Mouse (Mus musculus) megakaryocyte, embryonic 14.5 days (primary cell): ENCODE measurements around the gene Gipc3. TPM values are rescaled to one million over a fixed set of nuclear protein-coding genes. Genes with fewer than 3 reads are reported as not detected.

Experiments used
- H3K27me3 ChIP-seq: replicated peaks from 2 replicates; pipeline ENCODE3; 2012; ENCODE audit warnings: inconsistent platforms
- H3K36me3 ChIP-seq: replicated peaks from 2 replicates; pipeline ENCODE3; 2012; ENCODE audit warnings: low read length, inconsistent platforms, mixed read lengths
- H3K4me1 ChIP-seq: 2 replicates; pipeline ENCODE4 v1.6.1; 2012; ENCODE audit warnings: inconsistent platforms
- H3K4me3 ChIP-seq: replicated peaks from 2 replicates; pipeline ENCODE3; 2012; ENCODE audit warnings: moderate library complexity, mild to moderate bottlenecking, inconsistent platforms
- H3K9me3 ChIP-seq: 2 replicates; pipeline ENCODE4 v1.6.1; 2012; ENCODE audit warnings: inconsistent platforms
- FLI1 ChIP-seq: IDR thresholded peaks from 2 replicates; pipeline ENCODE4 v1.6.1; 2012; ENCODE audit warnings: low read length, inconsistent platforms, mixed read lengths
- GATA1 ChIP-seq: IDR thresholded peaks from 3 replicates; pipeline ENCODE4 v1.6.1; 2012; ENCODE audit warnings: mixed read lengths, low read length, inconsistent platforms, borderline replicate concordance
- polyA plus RNA-seq: library from polyadenylated mRNA; stranded (reverse); fragments of >175 nt; gene quantifications from 2 replicates; pipeline ENCODE4 v1.2.3, GENCODE M21; 2012; ENCODE audit warnings: low replicate concordance; ENCODE audit not compliant: insufficient read depth

Gene Gipc3
- polyA plus RNA-seq, 1 experiment: 2.9 TPM

GRCm38 (mm10) chr10:81323141-81323775 is 19.8 kb downstream of the Gipc3 start:
- H3K27me3 ChIP-seq: no peaks in the 10 kb centered on the region
- peaks cover 62% of the 10 kb centered on the region for H3K36me3 ChIP-seq
- H3K9me3 ChIP-seq: no peaks in the 10 kb centered on the region
- TF ChIP-seq FLI1: no peak
- TF ChIP-seq GATA1: no peak
- H3K4me1 ChIP-seq: peaks cover 87% of the 10 kb centered on the region
- H3K4me3 ChIP-seq: peak overlapping the region; percentile 98

- no peaks in the 10 kb centered on the region for H3K27me3 ChIP-seq
These were observed 20.6 kb downstream of the Gipc3 start for GRCm38 (mm10) chr10:81322444-81322843.

GRCm38 (mm10) chr10:81321436-81321835 is 21.6 kb downstream of the Gipc3 start:
- H3K4me1 ChIP-seq: peaks cover 87% of the 10 kb centered on the region
- H3K36me3 ChIP-seq: peaks cover 72% of the 10 kb centered on the region
- peak overlapping the region; percentile 98 for H3K4me3 ChIP-seq
- TF ChIP-seq GATA1 (no peak), FLI1 (no peak)
- no peaks in the 10 kb centered on the region for H3K27me3 ChIP-seq
- no peaks in the 10 kb centered on the region for H3K9me3 ChIP-seq

More at GRCm38 (mm10) chr10:81322444-81322843, 20.6 kb downstream of the Gipc3 start:
- H3K9me3 ChIP-seq: no peaks in the 10 kb centered on the region
- peaks cover 70% of the 10 kb centered on the region for H3K36me3 ChIP-seq
- peak overlapping the region; percentile 98 for H3K4me3 ChIP-seq
- H3K4me1 ChIP-seq: peaks cover 87% of the 10 kb centered on the region
- TF ChIP-seq GATA1 (no peak), FLI1 (no peak)

GRCm38 (mm10) chr10:81320550-81321347 is 22.3 kb downstream of the Gipc3 start, which contains the start of gene Cactin:
Cactin (plus strand) TSS chr10:81321103.
- Histone ChIP-seq H3K4me3 (peak within 1 kb of the TSS; percentile 98), H3K27me3 (no peaks in the 10 kb centered on the region), H3K4me1 (peaks cover 87% of the 10 kb centered on the region), H3K9me3 (no peaks in the 10 kb centered on the region), H3K36me3 (peaks cover 72% of the 10 kb centered on the region)
- TF ChIP-seq GATA1: no peak
- TF ChIP-seq FLI1: no peak

GRCm38 (mm10) chr10:81319741-81320549 is 23.1 kb downstream of the Gipc3 start:
- H3K4me3 ChIP-seq: peak overlapping the region; percentile 98
- no peaks in the 10 kb centered on the region for H3K27me3 ChIP-seq
- no peaks in the 10 kb centered on the region for H3K9me3 ChIP-seq
- TF ChIP-seq FLI1: no peak
- TF ChIP-seq GATA1: no peak
- H3K4me1 ChIP-seq: peaks cover 87% of the 10 kb centered on the region
- H3K36me3 ChIP-seq: peaks cover 72% of the 10 kb centered on the region

- no peaks in the 10 kb centered on the region for H3K27me3 ChIP-seq
- no peaks in the 10 kb centered on the region for H3K9me3 ChIP-seq
- H3K4me3 ChIP-seq: peak overlapping the region; percentile 98
- H3K36me3 ChIP-seq: peaks cover 72% of the 10 kb centered on the region
- TF ChIP-seq FLI1: no peak
- no peak for TF ChIP-seq GATA1
- H3K4me1 ChIP-seq: peaks cover 85% of the 10 kb centered on the region
These were observed 23.8 kb downstream of the Gipc3 start for GRCm38 (mm10) chr10:81319330-81319699.

- peaks cover 72% of the 10 kb centered on the region for H3K36me3 ChIP-seq
- no peaks in the 10 kb centered on the region for H3K9me3 ChIP-seq
- peaks cover 83% of the 10 kb centered on the region for H3K4me1 ChIP-seq
- H3K4me3 ChIP-seq: peak overlapping the region; percentile 98
- H3K27me3 ChIP-seq: no peaks in the 10 kb centered on the region
- TF ChIP-seq GATA1 (no peak), FLI1 (no peak)
These were observed 24.3 kb downstream of the Gipc3 start for GRCm38 (mm10) chr10:81318589-81319329.

- TF ChIP-seq FLI1: no peak
- TF ChIP-seq GATA1: no peak
- Histone ChIP-seq H3K27me3 (no peaks in the 10 kb centered on the region), H3K4me1 (peaks cover 80% of the 10 kb centered on the region), H3K4me3 (no peak overlapping the region), H3K36me3 (peaks cover 72% of the 10 kb centered on the region), H3K9me3 (no peaks in the 10 kb centered on the region)
These were observed 25.8 kb downstream of the Gipc3 start for GRCm38 (mm10) chr10:81317273-81317672.
